Comparison of ENCODE assay signal across 11 mouse cellular contexts in genomic region chr7:16274922-16275890, GRCm38 (mm10). TPM values are rescaled to one million over a fixed set of nuclear protein-coding genes. Genes with fewer than 3 reads are reported as not detected.
A peak's percentile ranks its signal among the peaks of the same experiment; 100 is the strongest.
DNase-seq lines count a peak whose midpoint lies in the region; ATAC-seq and TF ChIP-seq lines count a peak whose summit lies in the region.
"Had no signal": no experiment of that assay in that cellular context is flagged by ENCODE, and none has a peak within 500 bp of the region (broad histone marks: within the 10 kb centered on the region; RNA-seq: fewer than 3 reads in every experiment).

No protein-coding gene starts in this region.

- H3K27ac ChIP-seq in heart, embryonic 10.5 days = no peak overlapping the region
- no peak overlapping the region for H3K27ac ChIP-seq in heart, adult 2 months
- H3K27ac ChIP-seq in liver, embryonic 12.5 days = peak overlapping the region; percentile 98

- intact Hi-C loops in heart, adult 2 months (cut with DNase I) = no loop called here
- intact Hi-C loops in left cerebral cortex, postnatal 4 days (cut with DNase I) = no loop called here
- intact Hi-C loops in heart, postnatal 14 days (cut with DNase I) = no loop called here

- no peaks in the 10 kb centered on the region for H3K9me3 ChIP-seq in heart, embryonic 10.5 days
- no peaks in the 10 kb centered on the region for H3K9me3 ChIP-seq in liver, embryonic 12.5 days (replicated peaks)
- H3K9me3 ChIP-seq: heart, embryonic 15.5 days had no signal

- WGBS in heart, embryonic 10.5 days = 83% methylated on average over 10 of the region's 10 CpGs
- 86% methylated on average over 10 of the region's 10 CpGs for WGBS in heart, adult 2 months
- WGBS in liver, embryonic 12.5 days (ENCODE audit: insufficient replicate concordance) = 54% methylated on average over 10 of the region's 10 CpGs

- no peak for TF ChIP-seq CTCF in heart, adult 2 months (IDR thresholded peaks at IDR 0.05)

- H3K79me2 ChIP-seq in heart, adult 2 months (replicated peaks; ENCODE audit: control insufficient read depth, insufficient read depth, low read length) = no peaks in the 10 kb centered on the region

- H3K4me1 ChIP-seq in heart, embryonic 10.5 days = peaks cover 28% of the 10 kb centered on the region
- H3K4me1 ChIP-seq in heart, adult 2 months (ENCODE audit: control insufficient read depth, insufficient read depth, low read length) = peaks cover 5% of the 10 kb centered on the region
- H3K4me1 ChIP-seq in liver, embryonic 12.5 days = peaks cover 58% of the 10 kb centered on the region

- TF ChIP-seq POLR2A in heart, adult 2 months (IDR thresholded peaks at IDR 0.05; ENCODE audit: insufficient read depth, low read depth, low read length) = no peak

- no peak for DNase-seq in heart, embryonic 10.5 days (ENCODE audit: low spot score)
- no peak for DNase-seq in heart, adult 2 months
- peak; percentile 53 to 57 for DNase-seq in spleen, postnatal 10 days (ENCODE audit: low spot score in 2 of 2)
- DNase-seq in spleen, adult 12 weeks (ENCODE audit: low spot score) = no peak
- DNase-seq in left cerebral cortex, postnatal 4 days = no peak
- DNase-seq in frontal cortex, adult 2 months (ENCODE audit: extremely low spot score in 1 of 2, low spot score in 1 of 2) = no peak
- DNase-seq in heart, postnatal 14 days = no peak
- DNase-seq: cerebellum, adult 8-10 months; kidney, postnatal 4 days had no signal

- H3K4me3 ChIP-seq in heart, embryonic 10.5 days = peak overlapping the region; percentile 79
- no peak overlapping the region for H3K4me3 ChIP-seq in heart, adult 2 months
- H3K4me3 ChIP-seq in liver, embryonic 12.5 days = peak overlapping the region; percentile 82

- peak overlapping the region; percentile 99 for H3K4me2 ChIP-seq in liver, embryonic 12.5 days

- no peak for TF ChIP-seq EP300 in heart, adult 2 months (IDR thresholded peaks at IDR 0.05; ENCODE audit: insufficient read depth, low read depth, low read length)

- peaks cover 5% of the 10 kb centered on the region; the same call in 1 of the 2 replicates for H3K27me3 ChIP-seq in heart, embryonic 10.5 days (ENCODE audit: insufficient read depth, poor library complexity, severe bottlenecking)
- no peaks in the 10 kb centered on the region for H3K27me3 ChIP-seq in heart, adult 2 months (ENCODE audit: control insufficient read depth, insufficient read depth, low read length)
- no peaks in the 10 kb centered on the region for H3K27me3 ChIP-seq in liver, embryonic 12.5 days (replicated peaks)
- H3K27me3 ChIP-seq: heart, embryonic 15.5 days had no signal

- H3K9ac ChIP-seq in heart, adult 2 months (ENCODE audit: low read depth, low read length) = no peak overlapping the region
- H3K9ac ChIP-seq in liver, embryonic 12.5 days = peak overlapping the region; percentile 88

- peaks cover 48% of the 10 kb centered on the region for H3K36me3 ChIP-seq in heart, embryonic 10.5 days
- H3K36me3 ChIP-seq in heart, adult 2 months (ENCODE audit: control insufficient read depth, insufficient read depth, low read length) = no peaks in the 10 kb centered on the region
- peaks cover 58% of the 10 kb centered on the region for H3K36me3 ChIP-seq in liver, embryonic 12.5 days

- 0 out of 2 replicates have a peak, but pooled peaks have one; percentile 7 for ATAC-seq in liver, embryonic 12.5 days

RNA-seq across cellular contexts. Expression of gene Inafm1, which starts 1.8 kb away (rescaled TPM):
- polyA plus RNA-seq in heart, embryonic 10.5 days (2016; fragmentation: Nextera tagmentation; extraction: Ambion mirVana) = 6.2 and 10.0 TPM in 2 replicates
- total RNA-seq in heart, adult 2 months (2021) = 10 to 100 TPM; 15.4 to 17.4 TPM
- polyA plus RNA-seq in heart, adult 2 months (2012; rRNA removed) = 12.8 and 16.3 TPM in 2 replicates
- polyA plus RNA-seq in liver, embryonic 12.5 days (2016; fragmentation: Nextera tagmentation; extraction: Ambion mirVana) = 8.6 and 8.8 TPM in 2 replicates
- 10 to 100 TPM; 42.8 to 46.5 TPM for total RNA-seq in left cerebral cortex, postnatal 4 days (2021)
- polyA plus RNA-seq in frontal cortex, adult 2 months (2012; rRNA removed) = 57.6 and 58.4 TPM in 2 replicates
- total RNA-seq in heart, postnatal 14 days (2021) = 10 to 100 TPM; 14.6 to 14.9 TPM

RNA-seq across cellular contexts. Expression of gene Ccdc9, which starts 11.4 kb away (rescaled TPM):
- polyA plus RNA-seq in heart, embryonic 10.5 days (2016; fragmentation: Nextera tagmentation; extraction: Ambion mirVana) = 19.6 and 31.0 TPM in 2 replicates
- total RNA-seq in heart, adult 2 months (2021) = 10 to 100 TPM; 33.1 to 46.7 TPM
- polyA plus RNA-seq in heart, adult 2 months (2012; rRNA removed) = 21.8 and 22.1 TPM in 2 replicates
- 29.7 and 30.0 TPM in 2 replicates for polyA plus RNA-seq in liver, embryonic 12.5 days (2016; fragmentation: Nextera tagmentation; extraction: Ambion mirVana)
- 10 to 100 TPM; 86.2 to 91.5 TPM for total RNA-seq in left cerebral cortex, postnatal 4 days (2021)
- polyA plus RNA-seq in frontal cortex, adult 2 months (2012; rRNA removed) = 91.2 and 91.4 TPM in 2 replicates
- 10 to 100 TPM; 32.1 to 39.4 TPM for total RNA-seq in heart, postnatal 14 days (2021)

RNA-seq across cellular contexts. Expression of gene C5ar1, which starts 15.9 kb away (rescaled TPM):
- 0.31 and 1.0 TPM in 2 replicates for polyA plus RNA-seq in heart, embryonic 10.5 days (2016; fragmentation: Nextera tagmentation; extraction: Ambion mirVana)
- total RNA-seq in heart, adult 2 months (2021) = 1 to 10 TPM; 7.9 to 8.1 TPM
- polyA plus RNA-seq in heart, adult 2 months (2012; rRNA removed) = 10.0 TPM in 2 replicates
- 1.7 and 2.1 TPM in 2 replicates for polyA plus RNA-seq in liver, embryonic 12.5 days (2016; fragmentation: Nextera tagmentation; extraction: Ambion mirVana)
- total RNA-seq in left cerebral cortex, postnatal 4 days (2021) = 1 to 10 TPM in 1 of 2 experiments, under 1 TPM in 1; 0.97 to 1.8 TPM
- 1.2 and 1.3 TPM in 2 replicates for polyA plus RNA-seq in frontal cortex, adult 2 months (2012; rRNA removed)
- 1 to 10 TPM; 5.2 to 5.8 TPM for total RNA-seq in heart, postnatal 14 days (2021)

RNA-seq across cellular contexts. Expression of gene C5ar2, which starts 31.3 kb away (rescaled TPM):
- 0.54 and 0.57 TPM in 2 replicates for polyA plus RNA-seq in heart, embryonic 10.5 days (2016; fragmentation: Nextera tagmentation; extraction: Ambion mirVana)
- total RNA-seq in heart, adult 2 months (2021) = 1 to 10 TPM; 1.4 to 1.6 TPM
- polyA plus RNA-seq in heart, adult 2 months (2012; rRNA removed) = 1.1 and 1.3 TPM in 2 replicates
- 1.6 and 1.7 TPM in 2 replicates for polyA plus RNA-seq in liver, embryonic 12.5 days (2016; fragmentation: Nextera tagmentation; extraction: Ambion mirVana)
- under 1 TPM; 0.14 to 0.30 TPM for total RNA-seq in left cerebral cortex, postnatal 4 days (2021)
- 0.56 and 0.67 TPM in 2 replicates for polyA plus RNA-seq in frontal cortex, adult 2 months (2012; rRNA removed)
- total RNA-seq in heart, postnatal 14 days (2021) = 1 to 10 TPM in 1 of 2 experiments, under 1 TPM in 1; 0.93 to 1.1 TPM

RNA-seq across cellular contexts. Expression of gene Bbc3, which starts 33.0 kb away (rescaled TPM):
- polyA plus RNA-seq in heart, embryonic 10.5 days (2016; fragmentation: Nextera tagmentation; extraction: Ambion mirVana) = 8.3 and 9.5 TPM in 2 replicates
- 1 to 10 TPM; 2.1 to 3.2 TPM for total RNA-seq in heart, adult 2 months (2021)
- polyA plus RNA-seq in heart, adult 2 months (2012; rRNA removed) = 2.4 and 3.3 TPM in 2 replicates
- 5.9 and 7.6 TPM in 2 replicates for polyA plus RNA-seq in liver, embryonic 12.5 days (2016; fragmentation: Nextera tagmentation; extraction: Ambion mirVana)
- 10 to 100 TPM; 45.7 to 51.8 TPM for total RNA-seq in left cerebral cortex, postnatal 4 days (2021)
- 17.1 and 18.2 TPM in 2 replicates for polyA plus RNA-seq in frontal cortex, adult 2 months (2012; rRNA removed)
- total RNA-seq in heart, postnatal 14 days (2021) = 1 to 10 TPM; 7.9 to 8.7 TPM

Comparison
In these comparisons a context has a peak if more than half of its experiments do, and no peak if none do; other contexts are left out.
1. DNase-seq: peak in spleen, postnatal 10 days (2 of 2); none in heart, embryonic 10.5 days (single experiment), heart, adult 2 months (0 of 2), spleen, adult 12 weeks (single experiment), left cerebral cortex, postnatal 4 days (single experiment), frontal cortex, adult 2 months (0 of 2) and heart, postnatal 14 days (0 of 2).